Mouse (Mus musculus): ENCODE data around the gene Gm20843. TPM values are rescaled to one million over a fixed set of nuclear protein-coding genes. Genes with fewer than 3 reads are reported as not detected.

Gm20843 gene
- not detected for polyA plus RNA-seq (2015; fragmentation: Illumina TruSeq; extraction: RNeasy Lipid Tissue Mini Kit (QIAGEN cat#74804); ENCODE audit: insufficient read depth, low read depth, low replicate concordance)

DNA sequence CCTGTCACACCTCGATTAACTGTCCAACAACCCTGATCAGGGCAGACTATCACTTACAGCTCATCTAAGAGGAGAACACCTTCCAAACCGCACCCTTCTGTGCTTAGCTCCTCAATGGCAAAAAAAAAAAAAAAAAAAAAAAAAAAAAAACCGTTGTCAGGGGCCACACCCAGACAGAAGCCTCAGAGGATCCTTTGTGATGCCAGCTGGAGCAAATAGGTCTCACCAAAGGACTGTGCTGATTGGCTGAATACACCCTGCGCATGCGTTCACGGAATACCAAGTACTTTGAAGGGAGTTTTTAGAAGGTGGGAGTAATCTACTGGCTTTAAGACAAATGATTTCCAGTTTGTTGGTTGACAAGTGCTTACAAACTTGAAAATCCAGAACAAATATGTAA lies at the start of gene Gm20843:
Gene Gm20843 (minus strand): TSS at position 101 of the 400 bp plus-strand sequence.

